Mouse (Mus musculus): ENCODE data around the gene Lhx2. TPM values are rescaled to one million over a fixed set of nuclear protein-coding genes. Genes with fewer than 3 reads are reported as not detected.
A peak's percentile ranks its signal among the peaks of the same experiment; 100 is the strongest.

Lhx2 gene
- polyA plus RNA-seq, 1 experiment from 2014 or later, result not detected

DNA sequence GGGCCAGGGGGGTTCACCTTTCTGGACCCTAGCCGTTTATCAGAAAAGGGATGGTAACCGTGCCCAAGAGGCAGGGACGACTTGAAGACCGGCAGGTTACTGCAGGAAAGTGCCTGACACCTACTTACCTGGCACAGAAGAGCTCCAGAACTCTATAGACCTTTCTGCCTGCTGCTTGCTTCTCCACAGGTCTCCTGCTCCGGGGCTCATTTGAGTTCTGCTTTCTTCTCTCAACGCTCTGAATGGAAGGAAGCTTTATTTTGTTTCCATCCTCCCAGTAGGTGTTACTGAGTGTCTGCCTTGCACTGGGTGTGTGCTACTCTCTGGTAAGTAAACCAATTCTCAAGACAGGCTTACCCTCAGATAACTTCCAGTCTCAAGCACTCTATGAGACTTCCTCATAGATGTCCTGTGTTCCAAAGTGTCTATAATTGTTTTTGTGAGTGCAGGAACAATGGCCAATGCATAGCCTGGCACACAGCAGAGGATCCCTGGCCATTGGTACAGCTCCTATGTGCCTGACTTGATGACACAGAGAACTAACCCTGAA is 1.9 kb upstream of the Lhx2 start:
- Histone ChIP-seq H3K36me3 (ENCODE audit: insufficient read depth, low read length) (no peaks in the 10 kb centered on the region), H3K9me3 (ENCODE audit: low read length) (no peaks in the 10 kb centered on the region), H3K4me1 (ENCODE audit: insufficient read depth, low read depth, low read length) (peaks cover 5% of the 10 kb centered on the region; the same call in 1 of the 2 replicates), H3K9ac (replicated peaks; ENCODE audit: low read depth) (no peak overlapping the region), H3K27me3 (replicated peaks; ENCODE audit: insufficient read depth, low read length) (peaks cover 66% of the 10 kb centered on the region), H3K4me2 (replicated peaks; ENCODE audit: low read depth, low read length) (no peak overlapping the region), H3K27ac (ENCODE audit: low read length) (no peak overlapping the region), H3K4me3 (ENCODE audit: low read depth, low read length) (no peak overlapping the region)
- ATAC-seq (no peak), DNase-seq (ENCODE audit: low spot score) (no peak)
- TF ChIP-seq CTCF (IDR thresholded peaks at IDR 0.05) (no peak), EP300 (IDR thresholded peaks at IDR 0.05) (no peak)
- WGBS, result 5% methylated on average over 6 of the region's 6 CpGs

DNA sequence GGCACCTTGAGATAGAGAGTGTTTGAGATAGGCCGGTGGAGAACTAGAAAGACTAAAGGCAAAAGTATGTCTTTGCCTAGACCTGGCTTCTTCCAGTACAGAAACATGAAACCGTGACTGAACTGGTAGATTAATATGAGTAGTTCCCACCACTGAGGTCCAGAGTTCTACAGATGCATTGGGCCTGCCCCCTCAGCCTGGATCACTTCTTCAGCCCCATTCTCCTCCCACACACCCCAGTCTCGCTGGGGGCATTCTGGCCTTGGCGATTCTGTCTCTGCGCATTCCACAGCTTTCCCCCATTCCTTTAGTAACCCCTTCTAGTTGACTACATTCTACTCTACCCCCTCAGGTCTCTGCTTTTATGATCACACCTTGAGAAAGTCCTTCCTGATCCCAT is 1.4 kb upstream of the Lhx2 start:
- no peak for DNase-seq (ENCODE audit: low spot score)
- no peak overlapping the region for H3K9ac ChIP-seq (replicated peaks; ENCODE audit: low read depth)
- peaks cover 5% of the 10 kb centered on the region; the same call in 1 of the 2 replicates for H3K4me1 ChIP-seq (ENCODE audit: insufficient read depth, low read depth, low read length)
- no peak overlapping the region for H3K27ac ChIP-seq (ENCODE audit: low read length)
- no peak overlapping the region for H3K4me2 ChIP-seq (replicated peaks; ENCODE audit: low read depth, low read length)
- H3K27me3 ChIP-seq (replicated peaks; ENCODE audit: insufficient read depth, low read length), result peaks cover 72% of the 10 kb centered on the region
- no peak overlapping the region for H3K4me3 ChIP-seq (ENCODE audit: low read depth, low read length)
- no peaks in the 10 kb centered on the region for H3K9me3 ChIP-seq (ENCODE audit: low read length)
- WGBS, result 21% methylated on average over 5 of the region's 5 CpGs
- H3K36me3 ChIP-seq (ENCODE audit: insufficient read depth, low read length), result no peaks in the 10 kb centered on the region
- no peak for TF ChIP-seq EP300 (IDR thresholded peaks at IDR 0.05)
- no peak for TF ChIP-seq CTCF (IDR thresholded peaks at IDR 0.05)
- ATAC-seq, result no peak

DNA sequence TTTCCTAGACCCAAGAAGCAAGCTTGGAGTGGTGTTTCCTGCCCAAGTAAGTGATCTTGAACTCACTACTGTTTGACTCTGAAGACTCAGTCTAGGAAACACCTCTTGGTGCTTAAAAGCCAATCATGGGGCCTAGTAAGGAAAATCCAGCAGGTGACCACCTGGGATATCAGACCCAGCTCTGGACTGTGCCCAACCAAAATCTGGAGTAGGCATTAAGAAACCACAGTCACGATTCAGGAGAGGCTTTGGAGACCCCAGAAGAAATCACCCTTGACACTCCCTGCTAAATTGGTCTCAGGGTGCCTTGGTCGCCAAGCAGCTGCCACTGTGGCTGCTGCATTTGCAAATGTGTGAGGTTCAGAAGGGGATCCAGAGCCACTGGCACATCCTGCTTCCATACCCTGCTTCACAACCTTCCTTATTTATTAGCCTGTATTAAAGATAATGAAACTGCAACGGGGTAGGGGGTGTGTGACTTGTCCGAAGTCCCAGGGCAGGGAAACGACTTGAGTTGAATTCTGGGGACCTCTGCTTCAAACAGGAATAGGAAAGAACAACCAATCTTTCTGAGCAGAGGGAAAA is 641 bp upstream of the Lhx2 start:
- DNase-seq (ENCODE audit: low spot score), result no peak
- no peaks in the 10 kb centered on the region for H3K9me3 ChIP-seq (ENCODE audit: low read length)
- no peak overlapping the region for H3K27ac ChIP-seq (ENCODE audit: low read length)
- H3K4me2 ChIP-seq (replicated peaks; ENCODE audit: low read depth, low read length), result peak overlapping the region; percentile 74
- no peaks in the 10 kb centered on the region for H3K36me3 ChIP-seq (ENCODE audit: insufficient read depth, low read length)
- WGBS, result 4% methylated on average over 5 of the region's 5 CpGs
- peak overlapping the region; percentile 41; the same call in 1 of the 2 replicates for H3K4me3 ChIP-seq (ENCODE audit: low read depth, low read length)
- H3K9ac ChIP-seq (replicated peaks; ENCODE audit: low read depth), result no peak overlapping the region
- ATAC-seq, result no peak
- peaks cover 79% of the 10 kb centered on the region for H3K27me3 ChIP-seq (replicated peaks; ENCODE audit: insufficient read depth, low read length)
- TF ChIP-seq EP300 (IDR thresholded peaks at IDR 0.05), result no peak
- no peak for TF ChIP-seq CTCF (IDR thresholded peaks at IDR 0.05)
- H3K4me1 ChIP-seq (ENCODE audit: insufficient read depth, low read depth, low read length), result peaks cover 5% of the 10 kb centered on the region; the same call in 1 of the 2 replicates

DNA sequence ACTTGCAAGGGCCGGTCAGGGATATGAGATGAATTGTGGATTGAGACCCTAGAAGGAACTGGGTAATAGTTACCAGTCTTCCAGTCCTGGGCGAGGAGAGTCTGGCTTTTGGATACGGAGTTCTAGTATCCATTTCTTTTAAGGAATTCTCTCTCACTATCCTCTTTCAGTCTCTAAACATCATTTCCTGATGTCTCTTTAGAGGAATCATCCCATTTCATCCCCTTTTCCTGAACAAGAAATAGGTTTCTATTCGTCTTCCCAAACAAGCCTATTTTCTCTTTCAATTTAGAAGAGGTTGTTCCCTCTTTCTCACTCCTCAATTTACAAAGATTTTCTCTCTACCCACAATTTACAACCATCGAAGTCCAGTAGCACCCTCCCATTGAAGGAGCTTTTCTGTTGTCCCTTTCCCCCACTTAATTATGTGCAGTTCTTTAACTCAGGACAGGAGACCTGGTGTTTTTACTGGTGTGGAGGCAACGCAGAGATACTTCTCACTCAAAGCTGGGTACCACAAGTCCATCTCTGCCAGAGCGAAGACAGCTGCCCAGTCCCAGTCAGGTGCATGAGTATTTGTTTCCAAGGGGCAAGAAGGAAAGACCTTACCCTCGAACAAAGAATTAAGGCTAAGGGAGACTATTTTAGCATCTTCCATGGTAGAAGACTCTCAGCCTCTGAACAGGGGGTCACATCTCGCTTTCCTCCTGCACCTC is 987 bp downstream of the Lhx2 start:
- no peak for ATAC-seq

DNA sequence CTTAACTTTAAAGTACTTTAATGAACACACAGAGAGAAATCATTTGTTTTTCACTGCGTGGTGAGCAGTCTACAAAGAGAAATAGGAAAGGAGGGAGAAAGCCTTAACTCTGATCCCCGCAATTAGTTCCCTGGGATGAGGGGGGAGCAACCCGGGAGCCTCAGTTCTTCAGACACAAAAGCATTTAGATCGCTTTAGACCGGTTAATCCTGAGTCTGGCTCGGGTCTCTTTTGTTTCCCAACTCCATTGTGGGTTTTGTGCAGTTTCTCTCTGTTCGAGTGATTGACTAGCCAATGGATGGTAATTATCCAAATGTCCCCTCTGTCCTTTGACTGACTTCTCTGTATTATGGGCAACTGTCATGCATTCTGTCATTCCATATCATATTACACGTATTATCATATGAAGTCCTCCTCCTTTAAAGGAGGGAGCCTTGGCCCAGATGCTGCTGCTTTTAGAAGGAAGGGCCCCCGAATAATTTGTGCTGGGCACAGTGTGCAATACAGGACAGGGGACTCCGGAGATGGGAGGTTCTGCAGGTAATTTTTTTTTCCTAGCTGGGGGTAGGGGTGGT is 1.6 kb downstream of the Lhx2 start:
- H3K4me3 ChIP-seq (ENCODE audit: low read depth, low read length), result no peak overlapping the region
- no peak overlapping the region for H3K4me2 ChIP-seq (replicated peaks; ENCODE audit: low read depth, low read length)
- H3K9me3 ChIP-seq (ENCODE audit: low read length), result no peaks in the 10 kb centered on the region
- TF ChIP-seq CTCF (IDR thresholded peaks at IDR 0.05) (no peak), EP300 (IDR thresholded peaks at IDR 0.05) (no peak)
- H3K36me3 ChIP-seq (ENCODE audit: insufficient read depth, low read length), result no peaks in the 10 kb centered on the region
- no peak for ATAC-seq
- H3K9ac ChIP-seq (replicated peaks; ENCODE audit: low read depth), result no peak overlapping the region
- H3K27ac ChIP-seq (ENCODE audit: low read length), result no peak overlapping the region
- H3K27me3 ChIP-seq (replicated peaks; ENCODE audit: insufficient read depth, low read length), result peaks cover 95% of the 10 kb centered on the region
- no peak for DNase-seq (ENCODE audit: low spot score)
- peaks cover 5% of the 10 kb centered on the region; the same call in 1 of the 2 replicates for H3K4me1 ChIP-seq (ENCODE audit: insufficient read depth, low read depth, low read length)
- WGBS, result 3% methylated on average over 10 of the region's 10 CpGs

More for the DNA sequence above, 987 bp downstream of the Lhx2 start:
- Histone ChIP-seq H3K4me2 (replicated peaks; ENCODE audit: low read depth, low read length) (peak overlapping the region; percentile 74), H3K4me1 (ENCODE audit: insufficient read depth, low read depth, low read length) (peaks cover 5% of the 10 kb centered on the region; the same call in 1 of the 2 replicates), H3K9me3 (ENCODE audit: low read length) (no peaks in the 10 kb centered on the region), H3K27ac (ENCODE audit: low read length) (no peak overlapping the region), H3K27me3 (replicated peaks; ENCODE audit: insufficient read depth, low read length) (peaks cover 95% of the 10 kb centered on the region), H3K4me3 (ENCODE audit: low read depth, low read length) (peak overlapping the region; percentile 41; the same call in 1 of the 2 replicates), H3K36me3 (ENCODE audit: insufficient read depth, low read length) (no peaks in the 10 kb centered on the region), H3K9ac (replicated peaks; ENCODE audit: low read depth) (no peak overlapping the region)
- no peak for DNase-seq (ENCODE audit: low spot score)
- WGBS, result 4% methylated on average over 9 of the region's 9 CpGs
- TF ChIP-seq EP300 (IDR thresholded peaks at IDR 0.05) (no peak), CTCF (IDR thresholded peaks at IDR 0.05) (no peak)

DNA sequence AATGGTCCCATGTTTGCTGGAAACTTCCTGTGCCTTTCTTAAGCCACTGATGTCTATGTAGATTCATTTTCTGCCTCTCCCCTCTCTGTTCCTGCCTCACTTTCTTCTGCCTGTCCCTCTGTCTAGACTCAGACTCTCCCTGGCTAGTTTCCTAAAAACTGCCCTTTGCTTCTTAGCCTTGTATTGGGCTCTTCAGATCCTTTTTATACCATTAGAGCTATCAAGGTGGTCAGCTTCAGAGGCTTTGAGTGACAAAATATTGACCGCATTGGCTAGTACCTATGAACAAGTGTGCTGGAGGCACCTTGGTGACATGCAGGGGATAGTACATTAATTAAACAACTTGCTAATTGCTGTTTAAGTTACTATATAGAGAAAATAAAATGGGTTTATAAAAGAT is 4.5 kb downstream of the Lhx2 start:
- H3K27ac ChIP-seq (ENCODE audit: low read length), result no peak overlapping the region
- H3K9ac ChIP-seq (replicated peaks; ENCODE audit: low read depth), result no peak overlapping the region
- no peaks in the 10 kb centered on the region for H3K36me3 ChIP-seq (ENCODE audit: insufficient read depth, low read length)
- peaks cover 97% of the 10 kb centered on the region for H3K27me3 ChIP-seq (replicated peaks; ENCODE audit: insufficient read depth, low read length)
- no peak overlapping the region for H3K4me3 ChIP-seq (ENCODE audit: low read depth, low read length)
- ATAC-seq (no peak), DNase-seq (ENCODE audit: low spot score) (no peak)
- 15% methylated on average over 1 of the region's 1 CpGs for WGBS
- no peak overlapping the region for H3K4me2 ChIP-seq (replicated peaks; ENCODE audit: low read depth, low read length)
- peaks cover 5% of the 10 kb centered on the region; the same call in 1 of the 2 replicates for H3K4me1 ChIP-seq (ENCODE audit: insufficient read depth, low read depth, low read length)
- no peaks in the 10 kb centered on the region for H3K9me3 ChIP-seq (ENCODE audit: low read length)
- TF ChIP-seq EP300 (IDR thresholded peaks at IDR 0.05) (no peak), CTCF (IDR thresholded peaks at IDR 0.05) (no peak)
